Mouse (Mus musculus) limb, embryonic 13.5 days (tissue): Measurements from ENCODE around the gene B3galt1. TPM values are rescaled to one million over a fixed set of nuclear protein-coding genes. Genes with fewer than 3 reads are reported as not detected.

Experiments used
- ATAC-seq: fragments of 200-750 bp; cut with Nextera tagmentation; 2 replicates; pipeline ENCODE4 v1.8.0; 2017; ENCODE audit warnings: low read depth, moderate number of reproducible peaks, moderate TSS enrichment; ENCODE audit not compliant: low FRiP score
- H3K27ac ChIP-seq: fragments of 300-500 bp; sonication (generic); 2 replicates; pipeline ENCODE4 v1.5.1; 2015; ENCODE audit warnings: inconsistent platforms, mild to moderate bottlenecking, moderate library complexity
- H3K27me3 ChIP-seq: fragments of 300-500 bp; sonication (generic); 2 replicates; pipeline ENCODE4 v1.6.1; 2015; ENCODE audit warnings: mild to moderate bottlenecking, inconsistent platforms
- H3K36me3 ChIP-seq: fragments of 300-500 bp; sonication (generic); 2 replicates; pipeline ENCODE4 v1.6.1; 2015; ENCODE audit warnings: inconsistent platforms, mild to moderate bottlenecking, moderate library complexity
- H3K4me1 ChIP-seq: fragments of 300-500 bp; sonication (generic); 2 replicates; pipeline ENCODE4 v1.6.1; 2015; ENCODE audit warnings: inconsistent platforms
- H3K4me2 ChIP-seq: fragments of 300-500 bp; sonication (generic); replicated peaks from 2 replicates; pipeline ENCODE4 v1.6.1; 2015; ENCODE audit warnings: inconsistent platforms, mild to moderate bottlenecking, moderate library complexity
- H3K4me3 ChIP-seq: fragments of 300-500 bp; sonication (generic); 2 replicates; pipeline ENCODE4 v1.5.1; 2015; ENCODE audit warnings: moderate library complexity, mild to moderate bottlenecking, inconsistent platforms
- H3K9ac ChIP-seq: fragments of 300-500 bp; sonication (generic); 2 replicates; pipeline ENCODE4 v1.6.1; 2015; ENCODE audit warnings: mild to moderate bottlenecking, inconsistent platforms
- H3K9me3 ChIP-seq: fragments of 300-500 bp; sonication (generic); 2 replicates; pipeline ENCODE4 v1.6.1; 2016; ENCODE audit warnings: inconsistent platforms
- WGBS: fragments of 180-500 bp; shearing (Covaris S2); methylation state at CpG from one replicate; pipeline ENCODE4 v1.1.7; 2015; 5-methylcytosine and 5-hydroxymethylcytosine counted together
- polyA plus RNA-seq: library from polyadenylated mRNA; unstranded; fragments of >200 nt; fragmentation: Nextera tagmentation; extraction: Ambion mirVana; gene quantifications from 2 replicates; pipeline ENCODE4 v1.2.1, GENCODE M21; 2015

B3galt1 gene
- polyA plus RNA-seq, 1 experiment from 2014 or later: 11.1 TPM

- Histone ChIP-seq H3K4me3 (no peak overlapping the region), H3K36me3 (no peaks in the 10 kb centered on the region), H3K27me3 (no peaks in the 10 kb centered on the region), H3K4me2 (no peak overlapping the region), H3K4me1 (no peaks in the 10 kb centered on the region; the same call in 1 of the 2 replicates), H3K9me3 (no peaks in the 10 kb centered on the region), H3K9ac (no peak overlapping the region), H3K27ac (no peak overlapping the region)
- ATAC-seq: no peak
Measured at GRCm38 (mm10) chr2:67968812-67969211, 403.1 kb downstream of the B3galt1 start.

- Histone ChIP-seq H3K9me3 (no peaks in the 10 kb centered on the region), H3K9ac (no peak overlapping the region), H3K4me3 (no peak overlapping the region), H3K4me1 (no peaks in the 10 kb centered on the region; the same call in 1 of the 2 replicates), H3K27me3 (no peaks in the 10 kb centered on the region), H3K36me3 (no peaks in the 10 kb centered on the region), H3K4me2 (no peak overlapping the region), H3K27ac (no peak overlapping the region)
- WGBS: 59% methylated on average over 7 of the region's 7 CpGs
- no peak for ATAC-seq
Measured at GRCm38 (mm10) chr2:67971091-67971490, 405.4 kb downstream of the B3galt1 start.

- Histone ChIP-seq H3K4me1 (no peaks in the 10 kb centered on the region; the same call in 1 of the 2 replicates), H3K9me3 (no peaks in the 10 kb centered on the region), H3K27me3 (no peaks in the 10 kb centered on the region), H3K27ac (no peak overlapping the region), H3K4me2 (no peak overlapping the region), H3K9ac (no peak overlapping the region), H3K4me3 (no peak overlapping the region), H3K36me3 (no peaks in the 10 kb centered on the region)
- no peak for ATAC-seq
- WGBS: 75% methylated on average over 6 of the region's 6 CpGs
Measured at GRCm38 (mm10) chr2:67971576-67971975, 405.9 kb downstream of the B3galt1 start.

GRCm38 (mm10) chr2:67975764-67976163, 410.1 kb downstream of the B3galt1 start:
- Histone ChIP-seq H3K36me3 (no peaks in the 10 kb centered on the region), H3K4me1 (peaks cover 6% of the 10 kb centered on the region), H3K9ac (no peak overlapping the region), H3K4me2 (no peak overlapping the region), H3K4me3 (no peak overlapping the region), H3K27ac (no peak overlapping the region), H3K27me3 (no peaks in the 10 kb centered on the region), H3K9me3 (no peaks in the 10 kb centered on the region)
- ATAC-seq: no peak

- H3K36me3 ChIP-seq: no peaks in the 10 kb centered on the region
- H3K4me3 ChIP-seq: no peak overlapping the region
- H3K4me1 ChIP-seq: peaks cover 6% of the 10 kb centered on the region
- no peak overlapping the region for H3K27ac ChIP-seq
- 93% methylated on average over 4 of the region's 4 CpGs for WGBS
- H3K9me3 ChIP-seq: no peaks in the 10 kb centered on the region
- H3K4me2 ChIP-seq: no peak overlapping the region
- H3K27me3 ChIP-seq: no peaks in the 10 kb centered on the region
- no peak overlapping the region for H3K9ac ChIP-seq
- ATAC-seq: no peak
Measured at GRCm38 (mm10) chr2:67976488-67976887, 410.8 kb downstream of the B3galt1 start.

- no peak overlapping the region for H3K4me2 ChIP-seq
- H3K27me3 ChIP-seq: no peaks in the 10 kb centered on the region
- 55% methylated on average over 6 of the region's 6 CpGs for WGBS
- no peak overlapping the region for H3K4me3 ChIP-seq
- ATAC-seq: no peak
- no peak overlapping the region for H3K9ac ChIP-seq
- no peak overlapping the region for H3K27ac ChIP-seq
- peaks cover 6% of the 10 kb centered on the region; the same call in 1 of the 2 replicates for H3K4me1 ChIP-seq
- H3K36me3 ChIP-seq: no peaks in the 10 kb centered on the region
- no peaks in the 10 kb centered on the region for H3K9me3 ChIP-seq
Measured at GRCm38 (mm10) chr2:67977620-67978262, 412.1 kb downstream of the B3galt1 start.

GRCm38 (mm10) chr2:67983563-67983962, 417.9 kb downstream of the B3galt1 start:
- Histone ChIP-seq H3K4me1 (no peaks in the 10 kb centered on the region), H3K27ac (no peak overlapping the region), H3K9me3 (no peaks in the 10 kb centered on the region), H3K36me3 (no peaks in the 10 kb centered on the region), H3K4me3 (no peak overlapping the region), H3K9ac (no peak overlapping the region), H3K27me3 (no peaks in the 10 kb centered on the region), H3K4me2 (no peak overlapping the region)
- WGBS: 91% methylated on average over 3 of the region's 3 CpGs
- ATAC-seq: no peak

- 90% methylated on average over 3 of the region's 3 CpGs for WGBS
- Histone ChIP-seq H3K27ac (no peak overlapping the region), H3K27me3 (no peaks in the 10 kb centered on the region), H3K4me1 (no peaks in the 10 kb centered on the region), H3K9ac (no peak overlapping the region), H3K4me2 (no peak overlapping the region), H3K9me3 (no peaks in the 10 kb centered on the region), H3K36me3 (no peaks in the 10 kb centered on the region), H3K4me3 (no peak overlapping the region)
- ATAC-seq: no peak
Measured at GRCm38 (mm10) chr2:67985133-67985532, 419.5 kb downstream of the B3galt1 start.

- H3K9ac ChIP-seq: no peak overlapping the region
- no peaks in the 10 kb centered on the region for H3K9me3 ChIP-seq
- H3K27me3 ChIP-seq: no peaks in the 10 kb centered on the region
- no peak for ATAC-seq
- H3K4me2 ChIP-seq: no peak overlapping the region
- H3K36me3 ChIP-seq: no peaks in the 10 kb centered on the region
- no peak overlapping the region for H3K4me3 ChIP-seq
- H3K4me1 ChIP-seq: no peaks in the 10 kb centered on the region
- WGBS: 97% methylated on average over 1 of the region's 1 CpGs
- H3K27ac ChIP-seq: no peak overlapping the region
Measured at GRCm38 (mm10) chr2:67993421-67993820, 427.8 kb downstream of the B3galt1 start.

- Histone ChIP-seq H3K27ac (no peak overlapping the region), H3K9me3 (no peaks in the 10 kb centered on the region), H3K9ac (no peak overlapping the region), H3K4me3 (no peak overlapping the region), H3K4me1 (no peaks in the 10 kb centered on the region), H3K36me3 (no peaks in the 10 kb centered on the region), H3K4me2 (no peak overlapping the region), H3K27me3 (no peaks in the 10 kb centered on the region)
- no peak for ATAC-seq
- 53% methylated on average over 1 of the region's 1 CpGs for WGBS
Measured at GRCm38 (mm10) chr2:68003091-68003490, 437.4 kb downstream of the B3galt1 start.

- no peak overlapping the region for H3K9ac ChIP-seq
- 86% methylated on average over 9 of the region's 9 CpGs for WGBS
- no peaks in the 10 kb centered on the region for H3K36me3 ChIP-seq
- no peak overlapping the region for H3K4me2 ChIP-seq
- no peak overlapping the region for H3K4me3 ChIP-seq
- H3K27me3 ChIP-seq: no peaks in the 10 kb centered on the region
- H3K9me3 ChIP-seq: no peaks in the 10 kb centered on the region
- H3K27ac ChIP-seq: no peak overlapping the region
- ATAC-seq: no peak
- no peaks in the 10 kb centered on the region for H3K4me1 ChIP-seq
Measured at GRCm38 (mm10) chr2:68005210-68005609, 439.5 kb downstream of the B3galt1 start.

- Histone ChIP-seq H3K27ac (no peak overlapping the region), H3K4me3 (no peak overlapping the region), H3K4me2 (no peak overlapping the region), H3K9me3 (no peaks in the 10 kb centered on the region), H3K27me3 (no peaks in the 10 kb centered on the region), H3K9ac (no peak overlapping the region), H3K36me3 (no peaks in the 10 kb centered on the region), H3K4me1 (no peaks in the 10 kb centered on the region)
- 82% methylated on average over 7 of the region's 7 CpGs for WGBS
- no peak for ATAC-seq
Measured at GRCm38 (mm10) chr2:68005711-68006110, 440.0 kb downstream of the B3galt1 start.

GRCm38 (mm10) chr2:68011336-68011735, 445.7 kb downstream of the B3galt1 start:
- Histone ChIP-seq H3K4me2 (no peak overlapping the region), H3K36me3 (no peaks in the 10 kb centered on the region), H3K9ac (no peak overlapping the region), H3K27me3 (no peaks in the 10 kb centered on the region), H3K9me3 (no peaks in the 10 kb centered on the region), H3K4me1 (no peaks in the 10 kb centered on the region), H3K4me3 (no peak overlapping the region), H3K27ac (no peak overlapping the region)
- WGBS: 64% methylated on average over 4 of the region's 4 CpGs
- ATAC-seq: no peak
